In the genomic region with DNA sequence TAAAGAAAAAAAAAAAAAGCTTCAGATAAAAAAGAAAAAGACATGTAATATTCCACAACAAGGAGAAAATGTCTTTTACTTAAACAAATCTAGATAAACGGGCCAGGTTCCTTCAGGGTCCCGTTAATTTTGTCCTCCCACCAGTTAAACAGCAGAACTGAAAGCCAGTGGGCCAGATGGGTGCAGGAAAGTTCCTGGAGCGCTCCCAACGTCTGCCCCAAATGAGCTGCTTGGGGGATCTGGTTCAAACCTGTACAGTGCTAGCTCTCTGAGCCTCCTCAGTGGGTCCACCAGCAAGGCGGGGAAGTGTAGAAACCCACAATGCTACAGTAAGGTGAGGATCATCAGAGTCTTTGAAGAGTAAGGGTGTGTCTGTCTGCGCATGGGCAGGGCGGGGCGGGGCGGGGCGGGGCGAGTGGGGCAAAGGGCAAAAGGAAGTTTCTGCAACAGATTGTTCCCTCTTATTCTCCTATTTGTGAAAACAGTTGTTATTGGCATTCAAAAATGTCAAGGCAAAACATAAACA, we compare ENCODE assay signal across 14 mouse cellular contexts. TPM values are rescaled to one million over a fixed set of nuclear protein-coding genes. Genes with fewer than 3 reads are reported as not detected.
"Had no signal": no experiment of that assay in that cellular context is flagged by ENCODE, and none has a peak within 500 bp of the region (broad histone marks: within the 10 kb centered on the region; RNA-seq: fewer than 3 reads in every experiment).

No protein-coding gene starts in this region.

- H3K9ac ChIP-seq: limb, embryonic 12.5 days; liver, embryonic 14.5 days; midbrain, embryonic 15.5 days; neural tube, embryonic 13.5 days had no signal

- H3K27me3 ChIP-seq: midbrain, embryonic 15.5 days had no signal

- H3K4me3 ChIP-seq: limb, embryonic 12.5 days; midbrain, embryonic 10.5 days; midbrain, embryonic 15.5 days; neural tube, embryonic 13.5 days had no signal

- H3K4me2 ChIP-seq: limb, embryonic 12.5 days; midbrain, embryonic 15.5 days; neural tube, embryonic 13.5 days had no signal

- H3K4me1 ChIP-seq: limb, embryonic 12.5 days; midbrain, embryonic 10.5 days; midbrain, embryonic 15.5 days; neural tube, embryonic 13.5 days had no signal

- H3K27ac ChIP-seq: kidney, postnatal 0 days; limb, embryonic 12.5 days; liver, embryonic 14.5 days; midbrain, embryonic 10.5 days; midbrain, embryonic 15.5 days; neural tube, embryonic 13.5 days had no signal

- DNase-seq: kidney, adult 11 months; kidney, adult 9 months; kidney, postnatal 36 days; layer of hippocampus, adult 9-11 months; liver; lung, adult 18-20 months; retina, postnatal 1 day; thymus, postnatal 36 days had no signal

- ATAC-seq: midbrain, embryonic 15.5 days had no signal

- H3K36me3 ChIP-seq: limb, embryonic 12.5 days; midbrain, embryonic 10.5 days; midbrain, embryonic 15.5 days; neural tube, embryonic 13.5 days had no signal

- H3K9me3 ChIP-seq: limb, embryonic 12.5 days; midbrain, embryonic 10.5 days; midbrain, embryonic 15.5 days; neural tube, embryonic 13.5 days had no signal

RNA-seq across cellular contexts. Expression of gene Prok2, which starts 14.6 kb away (rescaled TPM):
- polyA plus RNA-seq: midbrain, embryonic 10.5 days; neural tube, embryonic 13.5 days had no signal
